Mouse (Mus musculus) hindbrain, embryonic 16.5 days (tissue): Measurements from ENCODE around the gene Mctp2. TPM values are rescaled to one million over a fixed set of nuclear protein-coding genes. Genes with fewer than 3 reads are reported as not detected.

Experiments
- ATAC-seq: fragments of 200-750 bp; cut with Nextera tagmentation; 2 replicates; pipeline ENCODE4 v1.8.0; 2017; ENCODE audit warnings: moderate TSS enrichment, moderate library complexity
- H3K27ac ChIP-seq: fragments of 300-500 bp; sonication (generic); 2 replicates; pipeline ENCODE4 v1.5.1; 2014; ENCODE audit warnings: low read depth, mild to moderate bottlenecking, control low read depth, low read length, moderate library complexity
- H3K27me3 ChIP-seq: fragments of 300-500 bp; sonication (generic); replicated peaks from 2 replicates; pipeline ENCODE4 v1.6.1; 2014; ENCODE audit warnings: low read length; ENCODE audit not compliant: control insufficient read depth, insufficient read depth
- H3K36me3 ChIP-seq: fragments of 300-500 bp; sonication (generic); 2 replicates; pipeline ENCODE4 v1.6.1; 2014; ENCODE audit warnings: mild to moderate bottlenecking, low read length, moderate library complexity, mixed read lengths; ENCODE audit not compliant: control insufficient read depth, insufficient read depth
- H3K4me1 ChIP-seq: fragments of 300-500 bp; sonication (generic); 2 replicates; pipeline ENCODE4 v1.6.1; 2014; ENCODE audit warnings: low read depth, low read length; ENCODE audit not compliant: control insufficient read depth, insufficient read depth
- H3K4me2 ChIP-seq: fragments of 300-500 bp; sonication (generic); 2 replicates; pipeline ENCODE4 v1.6.1; 2014; ENCODE audit warnings: mild to moderate bottlenecking, low read length, control low read depth, moderate library complexity
- H3K4me3 ChIP-seq: fragments of 300-500 bp; sonication (generic); 2 replicates; pipeline ENCODE4 v1.5.1; 2014; ENCODE audit warnings: mild to moderate bottlenecking, low read length, control low read depth, moderate library complexity
- H3K9ac ChIP-seq: fragments of 300-500 bp; sonication (generic); 2 replicates; pipeline ENCODE4 v1.6.1; 2014; ENCODE audit warnings: low read depth, mild to moderate bottlenecking, control low read depth, low read length, moderate library complexity
- H3K9me3 ChIP-seq: fragments of 300-500 bp; sonication (generic); 2 replicates; pipeline ENCODE4 v1.6.1; 2014; ENCODE audit warnings: mild to moderate bottlenecking, low read length, moderate library complexity; ENCODE audit not compliant: control insufficient read depth
- WGBS: fragments of 180-500 bp; shearing (Covaris S2); extraction: QIAGEN DNeasy Blood & Tissue Kit; methylation state at CpG from one replicate; pipeline ENCODE4 v1.1.7; 2014; 5-methylcytosine and 5-hydroxymethylcytosine counted together
- polyA plus RNA-seq: library from polyadenylated mRNA; unstranded; fragments of >200 nt; fragmentation: Nextera tagmentation; extraction: Ambion mirVana; gene quantifications from 2 replicates; pipeline ENCODE4 v1.2.1, GENCODE M21; 2015

Gene Mctp2
- polyA plus RNA-seq, 1 experiment from 2014 or later = 0.74 TPM

- 54% methylated on average over 2 of the region's 2 CpGs for WGBS
- no peaks in the 10 kb centered on the region for H3K36me3 ChIP-seq
- no peaks in the 10 kb centered on the region for H3K9me3 ChIP-seq
- H3K27me3 ChIP-seq = no peaks in the 10 kb centered on the region
- no peak overlapping the region for H3K9ac ChIP-seq
- no peak overlapping the region for H3K27ac ChIP-seq
- no peak overlapping the region for H3K4me3 ChIP-seq
- H3K4me1 ChIP-seq = no peaks in the 10 kb centered on the region
- H3K4me2 ChIP-seq = no peak overlapping the region
- ATAC-seq = no peak
These were observed 254.6 kb downstream of the Mctp2 start for GRCm38 (mm10) chr7:72051759-72052158.

DNA sequence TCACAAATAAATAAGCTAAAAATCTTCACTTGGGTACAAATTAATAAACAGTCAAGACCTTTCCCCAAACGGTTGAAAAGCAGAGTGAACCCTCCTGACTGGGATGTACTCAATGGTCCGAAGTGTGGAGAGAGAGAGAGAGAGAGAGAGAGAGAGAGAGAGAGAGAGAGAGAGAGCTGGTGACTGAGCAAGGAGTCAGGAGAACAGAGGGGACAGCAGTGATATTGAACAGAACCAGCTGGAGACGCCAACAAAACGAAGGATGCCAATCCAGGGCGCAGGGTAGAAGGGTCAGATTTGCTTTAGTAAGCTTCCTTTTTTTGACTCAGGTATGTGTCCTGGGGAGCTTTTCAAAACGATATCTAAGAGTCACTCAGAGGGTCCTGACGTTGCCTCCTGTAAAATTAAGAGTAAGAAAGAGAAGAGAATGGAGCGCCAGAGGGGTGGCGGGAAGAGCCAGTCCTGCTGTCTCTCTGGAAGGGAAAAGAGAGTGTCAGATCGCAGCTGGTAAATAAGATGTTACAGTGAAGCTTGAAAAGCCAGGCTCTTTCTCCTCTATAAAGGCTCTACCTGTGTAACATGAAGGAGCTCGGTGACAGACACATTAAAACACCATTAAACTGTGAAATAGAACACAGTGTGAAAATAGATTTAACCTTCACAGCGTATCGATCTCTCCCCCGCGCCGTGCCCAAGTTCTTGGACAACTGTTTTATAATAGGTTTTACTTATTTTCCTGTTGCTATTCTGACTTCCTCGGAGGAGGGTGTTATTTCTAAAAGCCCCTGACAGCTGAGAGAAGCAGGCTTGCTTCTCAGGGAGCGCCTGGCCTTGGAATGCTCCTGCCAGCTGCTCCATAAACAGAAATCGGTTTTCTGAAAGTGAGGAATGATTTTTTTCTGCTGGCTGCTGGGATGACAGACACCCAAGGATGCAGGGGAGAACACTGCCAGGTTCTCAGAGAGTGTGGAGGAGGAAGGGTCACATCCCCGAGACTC is 258.5 kb downstream of the Mctp2 start:
- no peak overlapping the region for H3K27ac ChIP-seq
- no peak for ATAC-seq
- 62% methylated on average over 20 of the region's 20 CpGs for WGBS
- no peaks in the 10 kb centered on the region for H3K4me1 ChIP-seq
- no peaks in the 10 kb centered on the region for H3K36me3 ChIP-seq
- H3K9me3 ChIP-seq = no peaks in the 10 kb centered on the region
- H3K4me2 ChIP-seq = no peak overlapping the region
- H3K9ac ChIP-seq = no peak overlapping the region
- no peak overlapping the region for H3K4me3 ChIP-seq
- H3K27me3 ChIP-seq = no peaks in the 10 kb centered on the region
